Mouse (Mus musculus): Measurements from ENCODE around the gene Iqschfp.

Iqschfp gene

DNA sequence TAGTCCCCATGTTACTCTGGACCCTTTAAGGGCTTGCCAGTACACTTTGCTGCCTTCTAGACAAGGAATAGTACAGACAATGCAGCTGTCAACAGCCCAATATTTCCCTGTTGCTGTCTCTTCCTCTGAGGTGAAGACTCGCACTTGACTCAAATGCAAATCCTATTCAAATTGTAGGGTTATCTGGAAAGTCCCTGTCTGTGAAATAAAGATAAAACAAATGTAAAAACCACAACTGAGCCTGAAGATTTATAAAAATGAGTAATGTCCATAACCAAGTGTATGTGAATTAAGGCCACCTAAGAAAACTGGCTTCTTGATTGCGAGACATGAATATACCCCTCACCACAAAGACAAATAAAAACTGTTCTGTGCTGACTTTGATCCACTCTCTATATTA lies 347.9 kb downstream of the Iqschfp start:
- DNase-seq, result no peak

DNA sequence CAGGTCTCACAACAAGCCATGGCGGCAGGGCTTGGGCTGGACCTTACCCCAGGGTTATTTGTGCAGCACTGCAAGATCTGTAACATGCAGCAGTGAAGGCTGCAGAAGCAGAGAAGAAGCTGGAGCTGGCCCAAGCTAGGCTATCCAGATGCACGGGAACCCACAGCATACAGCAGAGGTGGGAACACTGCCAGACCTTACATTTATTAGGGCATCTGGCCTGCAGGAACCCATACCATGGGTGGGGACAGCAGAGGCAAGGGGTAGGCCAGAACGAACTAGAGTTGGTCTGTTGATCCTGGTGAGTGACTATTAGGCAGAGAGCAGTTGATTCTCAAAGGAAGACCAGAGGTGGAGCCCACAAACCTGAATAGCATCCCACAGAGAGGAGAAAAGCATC lies 351.2 kb downstream of the Iqschfp start:
- no peak for DNase-seq

DNA sequence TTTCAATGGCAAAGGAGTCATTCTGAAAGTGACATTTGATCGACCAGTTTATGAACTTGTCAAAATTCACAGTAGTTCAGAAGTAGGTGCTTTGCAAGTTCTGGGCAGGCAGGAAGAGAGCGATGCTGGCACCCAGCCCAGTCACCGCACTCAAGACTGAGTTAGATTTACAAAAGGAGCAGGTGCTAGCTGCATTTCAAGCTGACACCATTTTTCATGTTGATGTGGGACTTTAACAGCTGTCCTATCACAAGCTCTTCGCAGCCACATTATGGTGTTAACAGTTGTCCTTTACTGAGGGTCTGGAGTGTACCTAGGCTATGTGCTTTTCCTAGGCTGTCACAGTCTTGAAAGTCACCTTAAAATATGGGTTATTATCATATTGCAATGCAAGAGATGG lies 354.1 kb downstream of the Iqschfp start:
- DNase-seq, result no peak

DNA sequence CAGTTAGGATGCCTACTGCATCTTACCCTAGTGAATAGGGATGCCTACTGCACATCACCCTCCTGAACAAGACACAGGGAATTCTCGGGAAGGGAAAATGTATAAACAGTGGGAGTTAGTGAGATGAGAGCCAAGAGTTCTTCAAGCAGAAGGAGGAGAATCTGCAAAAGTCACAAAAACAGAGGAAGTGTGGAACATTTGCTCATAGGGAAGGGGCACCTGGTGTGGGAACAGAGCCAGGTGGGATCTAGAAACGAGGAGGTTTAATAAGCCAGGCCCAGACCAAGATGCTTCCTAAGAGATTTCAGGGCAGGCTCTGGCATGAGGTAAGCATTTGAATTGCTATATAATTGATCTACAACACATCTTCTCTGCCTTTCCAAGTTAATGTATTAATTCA lies 358.6 kb downstream of the Iqschfp start:
- DNase-seq, result no peak

DNA sequence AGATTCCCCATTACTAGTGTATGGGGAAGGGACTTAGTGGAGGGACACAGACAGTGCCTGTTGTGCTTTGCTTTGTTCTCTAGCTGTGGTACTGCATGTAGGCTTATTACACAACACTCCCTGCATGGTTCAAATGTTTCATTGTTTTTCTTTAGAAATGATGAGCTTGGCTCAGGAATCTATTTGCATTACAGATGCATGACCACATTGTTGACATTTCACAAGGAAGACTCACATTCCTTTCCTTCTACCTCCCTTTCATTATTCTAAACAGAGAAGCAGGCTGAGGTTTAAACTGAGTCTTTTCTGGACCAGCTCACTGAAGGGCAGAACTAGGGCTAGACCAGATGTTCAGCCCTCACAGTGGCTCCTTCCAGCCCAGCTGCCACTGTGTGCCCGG lies 360.3 kb downstream of the Iqschfp start:
- DNase-seq, result no peak

DNA sequence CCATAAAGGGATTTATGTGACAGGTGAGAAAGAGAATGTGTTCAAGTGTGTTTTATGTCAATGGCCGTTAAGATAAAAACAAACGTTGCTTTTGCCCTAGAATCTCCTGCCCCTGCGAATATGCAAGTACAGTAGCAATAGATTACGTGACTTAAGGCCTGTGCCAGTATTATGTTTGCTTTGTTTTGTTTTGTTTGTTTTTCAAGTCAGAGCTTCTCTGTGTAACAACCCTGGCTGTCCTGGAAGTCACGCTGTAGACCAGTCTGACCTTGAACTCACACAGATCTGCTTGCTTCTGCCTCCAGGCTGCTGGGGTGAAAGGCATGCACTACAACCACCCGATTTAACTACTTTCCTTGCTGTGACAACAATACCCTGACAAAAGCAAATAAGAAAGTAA lies 370.3 kb downstream of the Iqschfp start:
- no peak for DNase-seq

DNA sequence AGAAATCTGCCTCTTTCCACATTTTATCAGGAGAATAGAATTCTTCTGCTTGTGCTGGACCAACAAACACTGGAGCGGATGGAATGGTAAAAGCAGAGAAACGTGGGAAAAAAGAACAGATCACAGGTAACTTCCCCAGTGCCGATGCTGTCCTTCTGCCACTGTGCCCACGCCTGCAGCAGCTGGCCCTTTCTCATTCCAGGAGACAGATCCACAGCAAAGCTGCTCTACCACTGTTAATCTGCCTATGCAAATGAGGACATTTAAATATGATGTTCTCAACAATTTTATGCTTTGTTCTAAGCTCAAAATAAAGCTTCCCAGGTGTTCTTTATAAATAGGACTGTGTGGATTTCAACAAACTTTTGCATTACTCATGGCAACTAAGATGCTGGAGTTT lies 375.9 kb downstream of the Iqschfp start:
- no peak for DNase-seq

DNA sequence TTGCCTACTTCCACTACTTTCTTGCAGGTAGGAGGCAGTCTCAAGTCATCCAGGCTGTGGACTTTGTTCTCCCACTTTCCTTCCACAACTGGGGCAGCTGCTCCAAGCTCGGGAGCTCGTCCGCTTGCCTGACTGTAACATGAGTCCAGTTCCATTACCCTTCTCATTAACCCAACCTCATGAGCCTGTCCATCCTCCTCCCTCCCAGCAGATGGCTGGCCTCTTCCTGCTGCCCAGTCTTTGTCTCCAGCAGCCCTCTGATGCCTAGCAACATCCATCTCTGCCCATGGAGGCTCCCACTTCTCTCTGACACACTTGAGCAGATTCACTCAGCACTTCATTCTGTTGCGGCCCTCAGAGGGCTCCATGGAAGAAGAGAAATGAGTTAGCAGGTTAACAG lies 377.2 kb downstream of the Iqschfp start:
- no peak for DNase-seq

DNA sequence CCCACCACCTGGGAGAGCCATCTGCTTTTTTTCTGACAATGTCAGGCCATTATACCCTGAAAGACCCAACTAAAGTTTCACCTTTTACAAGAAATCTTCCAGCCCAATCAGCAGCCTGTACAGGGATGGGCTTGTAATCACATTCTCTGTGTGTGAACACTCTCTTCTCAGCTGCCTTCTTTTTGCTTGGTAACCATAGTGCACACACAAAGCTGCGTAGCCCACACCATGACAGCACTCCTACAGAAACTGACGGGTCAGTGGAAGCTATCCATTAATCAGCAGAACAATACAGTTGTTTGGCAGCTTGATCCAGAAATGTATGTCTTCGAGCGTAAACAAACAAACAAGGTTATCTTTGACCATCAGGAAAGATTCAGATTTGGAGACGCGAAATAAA lies 378.2 kb downstream of the Iqschfp start:
- DNase-seq, result no peak

DNA sequence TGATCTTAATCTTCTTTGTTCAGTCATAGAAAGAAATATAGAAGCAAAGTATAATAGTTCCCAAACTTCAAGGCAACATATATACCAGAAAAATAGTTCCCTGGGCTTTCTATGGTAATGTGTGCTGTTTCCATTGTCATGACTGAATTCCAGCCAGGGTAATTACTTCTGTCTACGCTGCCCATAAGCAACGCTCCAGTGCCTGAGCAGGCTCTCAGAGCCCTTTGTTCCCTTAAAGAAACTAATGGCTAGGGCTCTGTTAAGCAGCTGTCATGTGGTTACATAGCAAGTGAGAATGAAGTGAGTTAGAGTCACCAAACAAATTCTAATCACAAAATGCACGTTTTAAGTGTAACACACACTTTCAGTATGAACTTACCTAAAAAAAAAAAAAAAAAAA lies 379.4 kb downstream of the Iqschfp start:
- DNase-seq, result no peak

DNA sequence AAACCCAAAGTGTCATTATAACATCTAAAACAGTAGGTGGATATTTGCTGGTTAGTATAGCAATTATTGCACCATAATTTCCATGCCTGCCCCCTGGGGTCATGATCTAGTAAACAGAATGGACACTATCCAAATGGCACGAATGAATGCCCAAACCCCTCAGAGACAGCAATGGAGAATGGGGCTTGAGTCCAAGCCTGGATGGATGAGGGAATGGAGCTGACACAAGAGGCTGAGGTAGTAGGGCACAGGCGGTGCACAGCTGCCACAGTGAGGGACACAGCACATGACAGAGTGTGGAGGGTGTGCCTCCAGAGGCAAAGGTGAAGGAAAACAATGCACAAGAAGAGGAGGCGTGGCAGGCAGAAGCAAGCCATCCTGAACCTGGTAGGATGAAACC lies 379.8 kb downstream of the Iqschfp start:
- DNase-seq, result no peak

DNA sequence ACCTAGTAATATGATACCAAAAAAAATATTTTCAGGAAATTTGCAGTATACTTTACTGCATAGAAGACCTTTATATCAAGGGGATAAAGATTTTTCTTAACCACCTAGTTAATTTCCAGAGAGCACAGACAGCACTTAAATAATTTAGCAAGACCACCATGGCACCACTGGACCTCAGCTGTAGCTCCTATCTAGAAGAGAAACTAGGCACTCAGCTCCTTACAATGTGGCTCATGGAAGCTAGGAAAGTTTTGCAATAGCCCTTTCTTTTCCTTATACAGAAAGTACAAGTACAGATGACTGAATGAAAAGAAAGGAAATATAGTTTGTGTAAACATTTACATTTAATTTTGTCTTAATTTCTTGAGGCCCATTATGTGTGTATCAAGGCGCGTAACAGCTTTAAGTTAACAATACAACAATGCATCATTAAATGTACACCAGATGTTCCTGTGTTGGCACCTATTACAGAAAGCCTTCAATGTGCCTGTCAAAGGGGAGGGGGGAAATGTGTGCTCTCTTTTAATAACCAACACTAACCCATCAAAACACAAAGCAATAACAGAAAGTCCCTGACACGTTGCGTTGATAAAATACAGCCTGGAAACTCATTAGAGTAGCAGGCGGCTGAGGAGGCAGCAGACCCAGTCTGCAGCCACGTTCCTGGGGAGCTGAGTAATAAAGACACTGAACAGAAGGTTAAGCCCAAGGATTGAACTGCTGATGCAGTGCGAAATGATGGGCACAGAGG lies 391.0 kb downstream of the Iqschfp start:
- DNase-seq, result no peak

DNA sequence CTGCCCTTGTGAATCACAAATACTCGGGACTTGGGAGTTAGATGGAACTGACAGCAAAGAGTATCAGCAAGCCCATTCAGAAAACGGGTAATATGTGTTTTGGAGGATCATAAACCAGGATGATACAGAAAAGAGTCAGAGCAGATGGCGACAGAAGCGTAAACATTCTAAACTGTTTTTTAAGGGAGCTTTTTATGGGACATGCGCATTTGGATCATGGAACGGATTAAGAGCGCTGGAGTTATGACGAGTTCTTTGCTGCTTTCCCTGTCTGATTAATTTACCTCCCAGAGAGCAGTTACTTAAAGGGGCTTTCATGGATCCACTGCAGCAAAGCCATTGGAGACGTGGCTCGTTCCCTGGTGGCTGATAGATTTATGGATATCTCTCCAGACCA lies 391.6 kb downstream of the Iqschfp start:
- DNase-seq, result no peak

DNA sequence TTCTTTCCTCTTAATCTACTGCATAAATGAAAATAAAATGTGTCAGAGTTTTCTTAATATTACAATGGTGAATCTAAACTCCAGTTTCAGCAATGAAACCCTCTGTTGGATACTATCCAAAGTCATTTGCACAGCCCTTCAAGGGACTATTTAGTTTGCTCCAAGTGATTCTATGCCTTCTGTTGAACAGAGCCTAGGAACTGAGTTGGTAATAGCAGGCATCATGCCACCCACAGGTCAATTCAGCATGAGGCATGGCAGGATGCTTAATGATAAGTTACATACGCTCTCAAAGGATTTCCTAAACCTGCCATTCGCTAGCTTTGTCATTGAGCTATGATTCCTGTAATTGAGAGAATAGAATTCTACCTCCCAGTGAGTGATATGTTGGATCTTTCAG lies 392.5 kb downstream of the Iqschfp start:
- DNase-seq, result no peak

DNA sequence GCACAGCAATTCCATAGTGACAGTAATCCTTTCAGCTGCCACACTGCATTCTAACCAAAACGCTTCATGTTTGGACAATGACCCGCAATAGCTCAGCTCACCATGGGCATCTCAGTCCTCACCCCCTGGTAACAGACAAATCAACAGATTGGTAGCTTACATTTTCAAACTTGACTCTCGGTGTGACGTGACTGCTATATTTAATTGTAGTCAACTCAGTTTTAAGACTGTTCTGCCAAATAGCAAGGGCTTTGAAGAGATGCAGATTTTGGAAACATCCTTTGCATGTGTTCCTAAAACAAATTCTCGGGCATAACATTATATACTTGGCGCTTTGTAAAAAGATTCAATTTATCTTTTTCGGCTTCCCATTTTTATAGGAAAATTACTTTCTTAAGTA lies 404.7 kb downstream of the Iqschfp start:
- no peak for DNase-seq

DNA sequence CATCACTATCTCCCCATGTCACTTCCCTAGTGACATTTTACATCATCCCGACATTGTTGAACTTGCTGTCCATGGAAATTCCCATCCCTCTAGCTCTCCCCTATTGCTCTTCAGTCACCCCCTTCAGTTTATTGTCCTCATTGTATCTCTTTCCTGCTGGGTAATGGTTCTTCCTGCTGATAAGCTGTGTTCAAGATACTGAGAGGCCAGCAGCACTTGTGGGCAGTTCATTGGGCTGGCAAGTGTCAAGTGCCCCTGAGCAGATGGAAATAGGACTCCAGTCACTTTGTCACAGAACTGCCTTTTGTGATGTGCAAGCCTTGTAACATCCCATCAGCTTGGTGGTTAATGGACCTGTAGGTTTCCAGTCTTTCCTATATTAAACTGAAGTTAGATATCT lies 413.6 kb downstream of the Iqschfp start:
- DNase-seq, result no peak

DNA sequence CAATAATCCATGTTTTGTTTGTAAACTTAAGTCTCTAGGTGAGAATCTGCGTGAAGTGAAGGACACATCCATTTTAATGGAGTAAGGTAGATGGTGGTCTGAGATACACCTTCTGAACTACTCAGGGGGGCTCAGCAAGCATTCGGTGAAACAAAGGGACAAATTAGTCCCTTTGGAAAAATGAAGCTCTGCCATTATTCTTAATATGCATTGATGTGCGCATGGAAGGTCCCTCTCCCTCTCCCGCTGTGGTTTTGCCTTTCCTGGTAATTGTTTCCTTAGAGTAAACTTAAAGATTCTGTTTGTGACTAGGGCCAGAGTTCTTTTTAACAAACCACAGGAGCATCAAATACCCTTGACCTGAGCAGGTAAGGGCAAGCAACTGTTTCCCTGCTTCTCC lies 414.7 kb downstream of the Iqschfp start:
- no peak for DNase-seq

DNA sequence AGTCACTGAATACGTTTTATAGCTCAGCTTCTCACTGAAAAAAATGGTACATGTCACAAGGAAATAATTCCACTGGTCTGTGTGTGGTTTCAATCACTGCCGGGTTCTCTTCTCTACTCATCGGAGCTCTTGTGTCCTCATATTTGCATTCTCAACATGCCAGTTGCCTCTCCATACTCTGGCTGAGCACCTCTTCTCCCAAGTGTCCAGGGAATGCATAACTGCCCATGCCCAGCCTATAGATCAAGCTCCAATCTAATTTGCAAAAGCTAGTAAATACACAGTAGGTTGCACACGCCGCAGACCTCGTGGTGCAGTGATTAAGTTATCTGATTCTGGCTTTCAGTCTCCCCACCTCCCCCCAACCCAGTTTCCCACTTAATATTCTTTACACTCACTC lies 433.5 kb downstream of the Iqschfp start:
- no peak for DNase-seq

DNA sequence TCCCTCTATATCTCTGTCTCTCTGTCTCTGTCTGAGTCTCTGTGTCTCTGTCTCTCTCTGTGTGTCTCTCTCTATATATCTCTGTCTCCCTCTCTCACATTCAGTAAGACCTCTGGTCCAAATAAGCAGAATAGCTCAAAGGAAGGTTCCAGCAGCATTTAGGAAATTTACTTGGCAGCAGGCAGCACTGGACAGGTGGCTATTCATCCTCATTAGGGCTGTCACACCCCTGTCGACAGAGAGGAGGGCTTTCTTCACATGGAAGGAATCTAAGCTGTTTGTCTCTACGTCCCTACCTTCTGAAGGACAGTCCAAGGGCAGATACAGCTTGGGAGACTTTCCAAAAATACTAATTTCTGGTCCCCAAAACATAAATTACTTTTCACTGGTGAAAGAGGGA lies 440.5 kb downstream of the Iqschfp start:
- DNase-seq, result no peak

DNA sequence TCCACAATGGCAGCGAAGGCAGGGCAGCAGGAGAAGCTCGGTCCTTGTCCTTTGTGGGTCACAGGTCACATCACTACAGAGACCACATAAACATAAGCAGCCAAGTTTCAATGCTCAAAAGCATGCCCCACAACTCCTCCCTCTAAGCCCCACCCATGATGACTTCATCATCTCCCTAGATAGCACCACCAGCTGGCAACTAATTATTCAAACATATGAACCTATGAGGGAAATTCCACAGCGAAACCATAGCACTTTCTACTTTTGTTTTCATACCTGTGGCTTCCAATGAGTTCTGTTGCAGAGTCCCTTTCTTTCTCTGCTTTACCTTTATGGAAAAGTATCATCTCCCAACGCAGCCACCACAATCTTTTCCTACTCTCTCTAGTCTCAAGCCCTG lies 443.5 kb downstream of the Iqschfp start:
- no peak for DNase-seq

DNA sequence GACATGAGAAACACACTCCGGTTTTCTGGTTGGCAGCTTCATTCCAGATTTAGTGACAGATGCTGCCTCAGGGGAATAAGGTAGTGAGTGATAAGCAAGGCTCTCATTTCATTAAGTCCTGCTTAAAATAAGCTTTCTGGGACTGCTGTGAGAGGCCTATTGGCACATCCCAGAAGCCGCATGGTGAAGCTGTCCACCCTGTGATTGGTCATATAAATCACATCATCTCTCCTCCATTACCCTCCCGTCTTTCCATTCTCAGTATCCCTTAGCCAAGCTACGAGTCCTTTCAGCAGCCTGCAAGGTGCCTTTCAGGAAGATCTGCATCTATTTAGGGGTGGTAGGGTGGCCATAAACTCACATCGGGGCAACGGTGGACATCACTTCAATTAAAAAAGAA lies 458.6 kb downstream of the Iqschfp start:
- no peak for DNase-seq

DNA sequence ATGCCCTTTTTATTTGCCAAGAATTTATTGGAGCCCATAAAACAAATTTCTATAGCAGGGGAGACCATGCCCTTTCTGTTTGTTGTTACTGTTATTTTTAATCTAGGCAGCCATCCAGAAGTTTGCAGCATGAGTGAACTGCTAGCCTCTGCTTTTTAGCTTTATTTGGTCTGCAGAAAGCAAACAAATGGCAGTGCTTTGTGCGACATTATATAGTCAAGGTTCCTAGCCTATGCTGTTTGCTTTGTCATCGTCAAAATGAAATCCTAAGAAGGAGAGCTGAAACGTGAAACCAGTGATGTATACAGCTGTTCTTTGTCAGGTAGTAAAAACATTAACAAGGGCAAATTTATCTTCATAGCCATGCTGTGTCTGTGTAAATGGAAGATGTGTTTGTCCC lies 459.4 kb downstream of the Iqschfp start:
- no peak for DNase-seq

DNA sequence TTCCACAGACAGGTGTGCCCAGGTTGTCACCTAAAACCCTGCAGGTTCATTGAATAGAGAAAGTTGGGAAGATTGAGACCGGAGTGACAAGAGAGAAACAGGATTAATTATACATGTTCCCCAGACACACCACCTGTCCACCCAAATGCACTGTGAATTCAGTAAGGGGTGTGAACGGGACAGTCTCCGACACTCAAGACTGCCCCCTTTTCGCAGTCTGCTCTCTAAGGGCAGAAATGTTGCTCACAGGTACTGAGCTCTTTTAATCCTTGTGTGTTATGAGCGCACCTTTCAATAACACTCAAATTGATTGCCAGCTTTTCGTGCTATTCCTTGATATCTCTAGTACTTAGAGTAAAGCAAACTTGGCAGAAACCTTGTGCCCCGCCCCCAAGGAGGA lies 460.9 kb downstream of the Iqschfp start:
- DNase-seq, result no peak

DNA sequence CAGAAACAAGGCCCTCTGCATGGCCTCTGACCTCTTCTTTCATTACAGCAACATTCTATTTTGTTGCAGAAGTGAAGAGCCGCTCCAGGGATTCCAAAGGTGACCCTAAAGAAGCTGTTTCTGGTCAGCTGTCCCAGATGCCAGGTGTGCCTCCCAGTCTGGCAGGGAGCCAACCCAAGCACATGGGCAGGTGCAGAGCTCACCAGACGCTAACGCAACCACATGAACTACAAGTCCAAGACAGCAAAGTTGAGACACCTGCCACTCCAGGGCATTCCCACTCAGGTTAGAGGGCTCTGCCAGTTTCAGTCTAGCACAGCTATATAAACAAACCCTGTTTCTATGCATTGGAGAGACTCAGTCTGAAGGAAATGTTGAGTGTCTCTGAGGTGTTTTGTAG lies 461.5 kb downstream of the Iqschfp start:
- peak; percentile 32 for DNase-seq

DNA sequence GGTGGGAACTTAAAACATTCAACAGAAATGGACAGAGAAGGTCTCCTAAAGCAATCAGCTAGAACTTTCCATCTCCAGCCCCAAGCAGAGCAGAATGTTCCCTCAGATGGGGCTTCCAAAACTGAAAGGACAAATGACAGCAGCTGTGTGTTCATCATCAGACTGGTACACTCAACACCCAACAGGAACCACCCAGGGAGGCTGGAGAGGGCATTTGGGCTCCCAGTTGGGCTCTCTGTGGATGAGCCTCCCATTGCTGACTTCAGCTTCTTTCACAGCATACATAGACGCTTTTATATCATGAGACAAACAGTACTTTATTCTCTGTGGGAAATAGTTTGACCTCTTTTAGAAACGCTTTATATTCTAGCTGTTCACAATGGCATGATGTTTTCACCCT lies 464.5 kb downstream of the Iqschfp start:
- no peak for DNase-seq

DNA sequence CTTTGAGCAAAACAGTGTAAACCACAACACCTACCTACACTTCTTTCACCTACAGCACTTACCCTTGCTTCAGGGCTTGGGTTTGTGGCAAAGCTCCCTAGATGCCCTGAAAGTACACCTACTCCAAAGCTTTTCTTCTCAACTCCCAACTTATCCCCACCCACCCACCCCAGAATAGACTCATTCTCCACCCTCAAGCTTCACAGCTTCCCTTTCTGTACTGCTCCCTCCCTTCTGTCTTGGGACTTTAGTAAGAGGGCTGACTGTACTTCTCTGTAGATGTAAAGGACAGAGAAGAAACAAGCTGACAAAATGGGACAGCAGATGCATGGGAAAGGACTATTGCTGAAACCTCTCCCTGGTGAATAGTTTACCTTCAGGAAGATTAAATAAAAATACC lies 476.0 kb downstream of the Iqschfp start:
- DNase-seq, result no peak

Measured in kidney, adult 9 months (tissue).